Mouse (Mus musculus) liver, embryonic 12.5 days (tissue): Measurements from ENCODE around the gene Vmn2r27. TPM values are rescaled to one million over a fixed set of nuclear protein-coding genes. Genes with fewer than 3 reads are reported as not detected.
A peak's percentile ranks its signal among the peaks of the same experiment; 100 is the strongest.

Experiments used
- ATAC-seq: fragments of 200-750 bp; cut with Nextera tagmentation; 2 replicates; pipeline ENCODE4 v1.8.0; 2017; ENCODE audit warnings: moderate number of reproducible peaks, mild to moderate bottlenecking, moderate library complexity
- H3K27ac ChIP-seq: fragments of 300-500 bp; sonication (generic); 2 replicates; pipeline ENCODE4 v1.5.1; 2016; ENCODE audit warnings: mild to moderate bottlenecking
- H3K27me3 ChIP-seq: fragments of 300-500 bp; sonication (generic); replicated peaks from 2 replicates; pipeline ENCODE4 v1.6.1; 2016; ENCODE audit warnings: mild to moderate bottlenecking, moderate library complexity
- H3K36me3 ChIP-seq: fragments of 300-500 bp; sonication (generic); 2 replicates; pipeline ENCODE4 v1.6.1; 2016; ENCODE audit warnings: mild to moderate bottlenecking, moderate library complexity
- H3K4me1 ChIP-seq: fragments of 300-500 bp; sonication (generic); 2 replicates; pipeline ENCODE4 v1.6.1; 2016
- H3K4me2 ChIP-seq: fragments of 300-500 bp; sonication (generic); 2 replicates; pipeline ENCODE4 v1.6.1; 2016; ENCODE audit warnings: mild to moderate bottlenecking, moderate library complexity
- H3K4me3 ChIP-seq: fragments of 300-500 bp; sonication (generic); 2 replicates; pipeline ENCODE4 v1.5.1; 2016; ENCODE audit warnings: mild to moderate bottlenecking, moderate library complexity
- H3K9ac ChIP-seq: fragments of 300-500 bp; sonication (generic); 2 replicates; pipeline ENCODE4 v1.6.1; 2016; ENCODE audit warnings: mild to moderate bottlenecking, moderate library complexity
- H3K9me3 ChIP-seq: fragments of 300-500 bp; sonication (generic); replicated peaks from 2 replicates; pipeline ENCODE4 v1.6.1; 2016; ENCODE audit warnings: mild to moderate bottlenecking, moderate library complexity
- WGBS: fragments of 180-500 bp; shearing (Covaris S2); methylation state at CpG from one replicate; pipeline ENCODE4 v1.1.7; 2016; ENCODE audit not compliant: insufficient replicate concordance; 5-methylcytosine and 5-hydroxymethylcytosine counted together
- polyA plus RNA-seq: library from polyadenylated mRNA; unstranded; fragments of >200 nt; fragmentation: Nextera tagmentation; extraction: Ambion mirVana; gene quantifications from 2 replicates; pipeline ENCODE4 v1.2.1, GENCODE M21; 2016

Vmn2r27 gene
- not detected in 2 replicates for polyA plus RNA-seq

GRCm38 (mm10) chr6:124231756-124232155 is at the start of gene Vmn2r27:
Gene Vmn2r27, minus strand, starts transcription at chr6:124231856.
- WGBS: 68% methylated on average over 1 of the region's 1 CpGs
- H3K4me1 ChIP-seq: no peaks in the 10 kb centered on the region
- H3K4me3 ChIP-seq: no peak within 1 kb of the TSS
- H3K27me3 ChIP-seq: no peaks in the 10 kb centered on the region
- H3K9me3 ChIP-seq: no peaks in the 10 kb centered on the region
- no peak for ATAC-seq
- no peak within 1 kb of the TSS for H3K4me2 ChIP-seq
- H3K9ac ChIP-seq: no peak within 1 kb of the TSS
- no peaks in the 10 kb centered on the region for H3K36me3 ChIP-seq
- no peak within 1 kb of the TSS for H3K27ac ChIP-seq

DNA sequence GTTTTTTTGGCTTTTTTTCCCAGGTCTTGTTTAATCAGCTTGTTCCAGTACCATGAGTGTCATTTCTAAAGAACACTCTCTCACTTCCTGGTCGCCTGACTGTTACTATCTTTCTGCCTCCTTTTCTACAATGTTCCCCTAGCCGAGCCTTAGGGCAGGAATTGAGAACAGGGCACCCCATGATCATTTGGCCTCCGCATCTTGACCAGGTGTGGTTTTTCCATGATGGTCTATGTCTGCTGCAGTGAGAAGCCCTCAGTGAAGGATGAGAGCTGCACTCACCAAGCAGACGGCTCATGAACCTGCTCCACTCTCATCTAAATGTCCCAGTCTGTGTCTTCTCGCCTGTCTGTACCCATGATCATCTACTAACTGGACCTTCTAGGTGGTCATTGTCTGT is 46.6 kb upstream of the Vmn2r27 start:
- no peaks in the 10 kb centered on the region for H3K9me3 ChIP-seq
- H3K27ac ChIP-seq: no peak overlapping the region
- WGBS: 53% methylated on average over 5 of the region's 5 CpGs
- no peaks in the 10 kb centered on the region for H3K36me3 ChIP-seq
- no peaks in the 10 kb centered on the region for H3K4me1 ChIP-seq
- no peak overlapping the region for H3K4me3 ChIP-seq
- no peak for ATAC-seq
- H3K9ac ChIP-seq: no peak overlapping the region
- no peaks in the 10 kb centered on the region for H3K27me3 ChIP-seq
- H3K4me2 ChIP-seq: no peak overlapping the region

- no peaks in the 10 kb centered on the region for H3K36me3 ChIP-seq
- no peak overlapping the region for H3K27ac ChIP-seq
- no peak for ATAC-seq
- WGBS: 69% methylated on average over 5 of the region's 5 CpGs
- no peaks in the 10 kb centered on the region for H3K27me3 ChIP-seq
- no peak overlapping the region for H3K9ac ChIP-seq
- no peak overlapping the region for H3K4me2 ChIP-seq
- H3K9me3 ChIP-seq: no peaks in the 10 kb centered on the region
- no peaks in the 10 kb centered on the region for H3K4me1 ChIP-seq
- no peak overlapping the region for H3K4me3 ChIP-seq
Measured at GRCm38 (mm10) chr6:124277641-124278040, 46.0 kb upstream of the Vmn2r27 start.

GRCm38 (mm10) chr6:124273231-124273880 is 41.7 kb upstream of the Vmn2r27 start:
- 29% methylated on average over 5 of the region's 5 CpGs for WGBS
- Histone ChIP-seq H3K36me3 (no peaks in the 10 kb centered on the region), H3K4me3 (no peak overlapping the region), H3K27me3 (no peaks in the 10 kb centered on the region), H3K9ac (no peak overlapping the region), H3K4me2 (no peak overlapping the region), H3K9me3 (no peaks in the 10 kb centered on the region), H3K27ac (no peak overlapping the region), H3K4me1 (no peaks in the 10 kb centered on the region)
- 0 out of 2 replicates have a peak, but pooled peaks have one; percentile 40 for ATAC-seq

DNA sequence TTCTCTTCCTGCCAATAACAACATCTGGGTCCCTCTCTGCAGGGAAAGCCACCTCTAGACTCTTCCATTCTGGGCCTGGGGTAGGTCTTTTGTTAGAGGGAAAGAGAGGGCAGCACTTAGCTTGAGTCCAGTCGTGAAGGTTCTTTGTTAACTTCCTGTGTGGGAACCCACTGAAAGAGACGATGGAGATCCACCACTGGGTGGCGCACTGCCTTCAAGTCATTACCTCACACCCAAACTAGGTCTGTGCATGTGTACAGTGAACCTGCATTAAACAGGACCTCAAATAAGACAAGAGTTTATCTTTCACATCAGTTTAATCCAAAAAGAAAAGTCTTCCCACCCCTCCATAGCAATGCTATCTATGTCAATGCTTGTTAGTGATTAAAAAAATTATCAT is 31.0 kb upstream of the Vmn2r27 start:
- H3K4me1 ChIP-seq: no peaks in the 10 kb centered on the region
- WGBS: 0% methylated on average over 3 of the region's 3 CpGs
- H3K27ac ChIP-seq: no peak overlapping the region
- no peak overlapping the region for H3K9ac ChIP-seq
- peak; percentile 52; the same call in 1 of the 2 replicates for ATAC-seq
- no peaks in the 10 kb centered on the region for H3K36me3 ChIP-seq
- H3K27me3 ChIP-seq: no peaks in the 10 kb centered on the region
- H3K9me3 ChIP-seq: no peaks in the 10 kb centered on the region
- no peak overlapping the region for H3K4me2 ChIP-seq
- H3K4me3 ChIP-seq: no peak overlapping the region

GRCm38 (mm10) chr6:124260198-124260931 is 28.7 kb upstream of the Vmn2r27 start:
- Histone ChIP-seq H3K9ac (no peak overlapping the region), H3K9me3 (no peaks in the 10 kb centered on the region), H3K4me2 (no peak overlapping the region), H3K27me3 (no peaks in the 10 kb centered on the region), H3K4me1 (no peaks in the 10 kb centered on the region), H3K4me3 (no peak overlapping the region), H3K36me3 (no peaks in the 10 kb centered on the region), H3K27ac (no peak overlapping the region)
- WGBS: 24% methylated on average over 10 of the region's 14 CpGs
- 0 out of 2 replicates have a peak, but pooled peaks have one; percentile 43 for ATAC-seq

DNA sequence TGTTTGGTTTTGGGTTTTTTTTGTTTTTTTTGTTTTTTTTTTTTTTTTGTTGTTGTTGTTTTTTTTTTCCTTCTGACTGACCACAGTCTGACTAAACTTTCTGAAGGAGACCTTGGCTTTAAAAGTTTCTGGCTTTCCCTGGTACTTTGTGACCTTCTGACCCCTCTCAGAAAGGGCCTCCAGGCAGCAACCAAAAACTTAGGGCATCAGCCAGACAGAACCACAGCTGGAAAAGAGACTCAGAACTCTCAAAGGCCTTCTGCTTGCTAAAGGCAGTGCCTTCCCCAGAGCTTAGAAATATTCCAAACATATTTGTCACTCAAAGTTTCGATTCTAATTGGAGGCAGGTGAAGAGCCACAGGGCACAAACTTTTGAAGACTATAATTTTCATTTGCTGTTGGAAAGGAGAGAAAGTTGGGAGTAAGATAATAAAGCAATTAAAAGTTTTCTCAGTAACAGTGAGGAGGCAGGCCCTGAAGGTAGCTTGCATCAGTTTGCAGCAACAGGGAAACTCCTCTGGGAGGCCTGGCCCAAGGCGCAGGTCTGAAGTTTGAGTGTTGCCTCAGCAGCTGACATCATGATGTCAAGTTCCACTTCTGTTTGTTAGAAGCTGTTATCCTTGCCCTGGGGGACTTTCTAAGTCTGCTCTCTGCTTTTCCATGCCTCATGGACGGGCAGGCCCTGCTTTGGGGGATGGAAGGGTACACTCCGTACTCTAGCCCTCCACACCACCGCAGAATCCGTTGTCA is 24.2 kb upstream of the Vmn2r27 start:
- 59% methylated on average over 6 of the region's 6 CpGs for WGBS
- no peak for ATAC-seq

DNA sequence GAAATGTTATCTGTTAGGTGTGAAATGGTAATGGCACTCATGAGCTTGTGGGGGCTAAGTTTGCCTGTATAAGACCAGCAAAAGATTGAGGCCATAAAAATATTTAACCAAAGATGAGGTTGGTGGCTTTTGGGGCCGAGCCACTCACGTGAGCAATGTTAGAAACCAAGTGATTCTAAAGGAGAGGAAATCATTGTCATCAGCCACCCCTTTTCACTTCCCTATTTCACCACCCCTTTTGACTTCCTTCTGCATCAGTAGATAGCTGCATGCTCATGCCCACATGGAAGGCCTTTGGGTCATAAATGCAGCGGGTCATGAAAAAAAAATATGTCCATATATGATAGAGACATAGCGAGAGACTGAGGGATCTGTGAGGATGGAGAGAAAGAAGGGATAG is 29.5 kb downstream of the Vmn2r27 start:
- no peaks in the 10 kb centered on the region for H3K36me3 ChIP-seq
- no peak overlapping the region for H3K4me2 ChIP-seq
- ATAC-seq: no peak
- no peaks in the 10 kb centered on the region for H3K4me1 ChIP-seq
- no peak overlapping the region for H3K4me3 ChIP-seq
- H3K9me3 ChIP-seq: no peaks in the 10 kb centered on the region
- no peak overlapping the region for H3K9ac ChIP-seq
- H3K27me3 ChIP-seq: no peaks in the 10 kb centered on the region
- no peak overlapping the region for H3K27ac ChIP-seq
- WGBS: 27% methylated on average over 4 of the region's 4 CpGs

More for the DNA sequence above, 24.2 kb upstream of the Vmn2r27 start:
- Histone ChIP-seq H3K4me1 (no peaks in the 10 kb centered on the region), H3K9ac (no peak overlapping the region), H3K9me3 (no peaks in the 10 kb centered on the region), H3K27me3 (no peaks in the 10 kb centered on the region), H3K27ac (no peak overlapping the region), H3K36me3 (no peaks in the 10 kb centered on the region), H3K4me2 (no peak overlapping the region), H3K4me3 (no peak overlapping the region)

DNA sequence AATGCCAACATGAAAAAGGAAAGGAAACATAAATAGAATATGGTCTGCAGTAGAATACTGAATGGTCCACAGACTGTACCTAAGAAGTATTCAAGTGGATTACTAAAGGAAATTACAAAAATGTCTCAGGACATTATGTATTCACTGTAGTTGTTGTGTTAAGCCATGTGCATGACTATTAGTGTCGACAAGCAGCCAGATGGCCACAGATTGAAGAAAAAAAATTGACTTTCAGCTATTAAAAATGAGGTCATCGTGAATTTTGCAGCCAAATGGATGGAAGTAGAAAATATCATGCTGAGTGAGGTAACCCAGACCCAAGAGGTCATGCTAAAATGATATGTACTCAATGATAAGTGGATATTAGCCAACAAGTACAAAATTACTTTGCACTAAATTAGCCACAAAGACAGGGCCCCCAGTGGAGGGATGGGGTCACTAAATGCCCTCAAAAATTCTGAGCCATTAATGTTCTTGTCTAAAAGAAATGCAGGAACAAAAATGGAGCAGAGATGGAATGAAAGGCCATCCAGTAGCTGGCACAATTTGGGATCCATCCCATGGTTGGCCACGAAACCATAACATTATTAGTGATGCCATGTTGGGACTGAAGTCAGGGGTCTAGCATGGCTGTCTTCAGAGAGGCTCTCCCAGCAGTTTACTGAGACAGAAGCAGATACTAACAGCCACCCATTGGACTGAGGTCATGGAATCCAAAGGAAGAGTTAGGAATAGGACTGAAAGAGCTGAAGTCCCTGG is 63.0 kb downstream of the Vmn2r27 start:
- H3K36me3 ChIP-seq: no peaks in the 10 kb centered on the region
- no peak overlapping the region for H3K9ac ChIP-seq
- WGBS: 61% methylated on average over 3 of the region's 3 CpGs
- no peaks in the 10 kb centered on the region for H3K27me3 ChIP-seq
- H3K27ac ChIP-seq: no peak overlapping the region
- no peaks in the 10 kb centered on the region for H3K4me1 ChIP-seq
- H3K9me3 ChIP-seq: no peaks in the 10 kb centered on the region
- ATAC-seq: no peak
- no peak overlapping the region for H3K4me3 ChIP-seq
- no peak overlapping the region for H3K4me2 ChIP-seq

DNA sequence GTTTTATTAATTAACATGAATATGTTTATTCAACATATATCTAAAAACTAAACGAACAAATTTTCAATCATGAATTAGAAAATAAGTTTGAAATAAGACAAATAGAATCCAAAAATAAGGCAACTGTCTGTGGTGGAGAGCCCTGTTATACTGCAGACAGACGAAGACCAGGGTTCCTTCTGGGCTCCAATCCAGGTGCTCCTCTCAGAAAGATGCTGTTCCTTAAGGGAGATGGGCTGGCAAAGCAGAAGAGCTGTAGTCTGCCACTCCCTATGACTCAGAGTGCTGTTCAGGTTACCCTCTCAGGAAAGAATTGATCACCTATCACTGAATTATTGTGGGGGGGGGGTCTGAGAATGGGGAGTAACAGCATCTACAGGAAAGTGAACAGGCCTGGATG is 65.1 kb downstream of the Vmn2r27 start:
- H3K27me3 ChIP-seq: no peaks in the 10 kb centered on the region
- no peak for ATAC-seq
- H3K4me1 ChIP-seq: no peaks in the 10 kb centered on the region
- H3K9me3 ChIP-seq: no peaks in the 10 kb centered on the region
- 63% methylated on average over 2 of the region's 2 CpGs for WGBS
- no peak overlapping the region for H3K9ac ChIP-seq
- H3K27ac ChIP-seq: no peak overlapping the region
- H3K36me3 ChIP-seq: no peaks in the 10 kb centered on the region
- H3K4me2 ChIP-seq: no peak overlapping the region
- no peak overlapping the region for H3K4me3 ChIP-seq

DNA sequence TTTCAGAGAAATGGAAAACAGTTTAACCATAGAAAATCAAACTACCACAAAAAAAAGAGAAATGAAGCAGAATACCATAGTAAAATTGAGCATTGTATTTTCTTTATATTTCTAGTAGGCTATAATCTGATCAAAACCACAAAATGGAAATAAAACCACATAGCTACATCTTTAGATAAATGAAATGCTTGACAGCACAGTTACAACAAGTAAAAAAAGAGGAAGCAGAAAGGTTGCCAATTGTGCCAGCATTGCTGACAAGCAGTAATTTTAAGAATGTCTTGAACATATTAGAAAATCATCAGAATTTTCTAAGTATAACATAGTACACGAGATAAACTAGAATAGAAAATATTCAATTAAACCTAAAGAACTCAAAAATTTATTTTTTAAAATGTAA is 81.8 kb downstream of the Vmn2r27 start:
- Histone ChIP-seq H3K9ac (no peak overlapping the region), H3K4me1 (no peaks in the 10 kb centered on the region), H3K4me2 (no peak overlapping the region), H3K27me3 (no peaks in the 10 kb centered on the region), H3K9me3 (no peaks in the 10 kb centered on the region), H3K27ac (no peak overlapping the region), H3K4me3 (no peak overlapping the region), H3K36me3 (no peaks in the 10 kb centered on the region)
- WGBS: 31% methylated on average over 1 of the region's 1 CpGs
- ATAC-seq: no peak
